Mouse (Mus musculus) heart, embryonic 14.5 days (tissue): ENCODE data around the gene Uqcc2. TPM values are rescaled to one million over a fixed set of nuclear protein-coding genes. Genes with fewer than 3 reads are reported as not detected.

ENCODE experiments used
- ATAC-seq: fragments of 200-750 bp; cut with Nextera tagmentation; 2 replicates; pipeline ENCODE4 v1.8.0; 2017; ENCODE audit warnings: low read depth, moderate TSS enrichment; ENCODE audit not compliant: insufficient number of reproducible peaks, insufficient read depth, low FRiP score
- H3K27ac ChIP-seq, 2 experiments: fragments of 200-500 bp in 1 of 2; fragments of 300-500 bp in 1 of 2; sonication (generic) in 1 of 2; replicated peaks in 1 of 2; 2 replicates each; pipeline ENCODE4 v1.5.1; 2012 to 2014; ENCODE audit warnings: low read depth in 2 of 2, low read length in 2 of 2, control low read depth in 1 of 2, mild to moderate bottlenecking in 1 of 2, mixed read lengths in 1 of 2; ENCODE audit not compliant: control insufficient read depth in 1 of 2, insufficient read depth in 1 of 2
- H3K27me3 ChIP-seq: fragments of 300-500 bp; sonication (generic); 2 replicates; pipeline ENCODE4 v1.6.1; 2014; ENCODE audit warnings: mild to moderate bottlenecking, low read length, control low read depth; ENCODE audit not compliant: control insufficient read depth, insufficient read depth
- H3K36me3 ChIP-seq: fragments of 300-500 bp; sonication (generic); 2 replicates; pipeline ENCODE4 v1.6.1; 2014; ENCODE audit warnings: mild to moderate bottlenecking, control low read depth, low read length, mixed read lengths; ENCODE audit not compliant: control insufficient read depth, insufficient read depth
- H3K4me1 ChIP-seq, 2 experiments: fragments of 200-500 bp in 1 of 2; fragments of 300-500 bp in 1 of 2; sonication (generic) in 1 of 2; 2 replicates each; pipeline ENCODE4 v1.6.1; 2012 to 2014; ENCODE audit warnings: low read length in 2 of 2, control low read depth in 1 of 2, mixed read lengths in 1 of 2; ENCODE audit not compliant: control insufficient read depth in 2 of 2, insufficient read depth in 2 of 2
- H3K4me2 ChIP-seq: fragments of 300-500 bp; sonication (generic); 2 replicates; pipeline ENCODE4 v1.6.1; 2014; ENCODE audit warnings: mild to moderate bottlenecking, low read length
- H3K4me3 ChIP-seq, 2 experiments: fragments of 200-500 bp in 1 of 2; fragments of 300-500 bp in 1 of 2; sonication (generic) in 1 of 2; 2 replicates each; pipeline ENCODE4 v1.5.1; 2012 to 2014; ENCODE audit warnings: low read length in 2 of 2, mild to moderate bottlenecking in 2 of 2, control low read depth in 1 of 2, low read depth in 1 of 2, moderate library complexity in 1 of 2; ENCODE audit not compliant: control insufficient read depth in 1 of 2, insufficient read depth in 1 of 2
- H3K9ac ChIP-seq: fragments of 300-500 bp; sonication (generic); 2 replicates; pipeline ENCODE4 v1.6.1; 2014; ENCODE audit warnings: mild to moderate bottlenecking, low read length
- H3K9me3 ChIP-seq: fragments of 300-500 bp; sonication (generic); 2 replicates; pipeline ENCODE4 v1.6.1; 2016; ENCODE audit warnings: low read length, control low read depth; ENCODE audit not compliant: control insufficient read depth
- WGBS: fragments of 180-500 bp; shearing (Covaris S2); extraction: QIAGEN DNeasy Blood & Tissue Kit; methylation state at CpG from one replicate; pipeline ENCODE4 v1.1.7; 2014; 5-methylcytosine and 5-hydroxymethylcytosine counted together
- polyA plus RNA-seq: library from polyadenylated mRNA; unstranded; fragments of >200 nt; fragmentation: Nextera tagmentation; extraction: Ambion mirVana; gene quantifications from 2 replicates; pipeline ENCODE4 v1.2.1, GENCODE M21; 2014

Uqcc2 gene
- 307 and 339 TPM in 2 replicates for polyA plus RNA-seq

- H3K36me3 ChIP-seq, result peaks cover 10% of the 10 kb centered on the region; the same call in 1 of the 2 replicates
- H3K27ac ChIP-seq, result peak within 1 kb of the TSS; percentile 35 to 67; a peak in 2 of 4 replicates
- peak within 1 kb of the TSS; percentile 72 to 79 for H3K4me3 ChIP-seq
- 0 out of 2 replicates have a peak, but pooled peaks cover 2% of the 10 kb centered on the region for H3K9me3 ChIP-seq
- ATAC-seq, result peak; percentile 93
- H3K9ac ChIP-seq, result peak within 1 kb of the TSS; percentile 82
- peak within 1 kb of the TSS; percentile 67 for H3K4me2 ChIP-seq
- H3K4me1 ChIP-seq, result peaks cover 7 to 10% of the 10 kb centered on the region in 2 experiments
- no peaks in the 10 kb centered on the region for H3K27me3 ChIP-seq
- under 1% methylated on average over 46 of the region's 46 CpGs for WGBS
Observed at GRCm38 (mm10) chr17:27133551-27134141, at the start of gene Uqcc2. TSS of gene Uqcc2 (minus strand) at chr17:27133916.

- no peaks in the 10 kb centered on the region for H3K4me1 ChIP-seq
- H3K4me3 ChIP-seq, result no peak overlapping the region
- H3K9me3 ChIP-seq, result no peaks in the 10 kb centered on the region
- no peak for ATAC-seq
- no peaks in the 10 kb centered on the region for H3K36me3 ChIP-seq
- no peak overlapping the region for H3K4me2 ChIP-seq
- H3K9ac ChIP-seq, result no peak overlapping the region
- no peak overlapping the region for H3K27ac ChIP-seq
- WGBS, result 73% methylated on average over 5 of the region's 5 CpGs
- H3K27me3 ChIP-seq, result no peaks in the 10 kb centered on the region
Observed at GRCm38 (mm10) chr17:27182401-27182800, 48.7 kb upstream of the Uqcc2 start.

- Histone ChIP-seq H3K9ac (no peak overlapping the region), H3K4me3 (no peak overlapping the region), H3K4me1 (no peaks in the 10 kb centered on the region), H3K4me2 (no peak overlapping the region), H3K27ac (no peak overlapping the region), H3K9me3 (no peaks in the 10 kb centered on the region), H3K36me3 (no peaks in the 10 kb centered on the region), H3K27me3 (no peaks in the 10 kb centered on the region)
- ATAC-seq, result no peak
- WGBS, result 22% methylated on average over 3 of the region's 3 CpGs
Observed at GRCm38 (mm10) chr17:27181666-27182065, 48.0 kb upstream of the Uqcc2 start.

GRCm38 (mm10) chr17:27179681-27180280, 46.1 kb upstream of the Uqcc2 start:
- Histone ChIP-seq H3K27me3 (no peaks in the 10 kb centered on the region), H3K36me3 (no peaks in the 10 kb centered on the region), H3K4me2 (no peak overlapping the region), H3K27ac (no peak overlapping the region), H3K4me1 (peaks cover 0 to 3% of the 10 kb centered on the region in 2 experiments; a peak in 1 of 4 replicates), H3K9me3 (no peaks in the 10 kb centered on the region), H3K9ac (no peak overlapping the region), H3K4me3 (no peak overlapping the region)
- no peak for ATAC-seq
- 57% methylated on average over 12 of the region's 12 CpGs for WGBS

GRCm38 (mm10) chr17:27178427-27179177, 44.9 kb upstream of the Uqcc2 start:
- no peaks in the 10 kb centered on the region for H3K36me3 ChIP-seq
- no peak overlapping the region for H3K4me2 ChIP-seq
- no peaks in the 10 kb centered on the region for H3K27me3 ChIP-seq
- no peak overlapping the region for H3K4me3 ChIP-seq
- H3K9me3 ChIP-seq, result no peaks in the 10 kb centered on the region
- 85% methylated on average over 17 of the region's 17 CpGs for WGBS
- H3K9ac ChIP-seq, result no peak overlapping the region
- ATAC-seq, result no peak
- peaks cover 0 to 3% of the 10 kb centered on the region in 2 experiments; a peak in 1 of 4 replicates for H3K4me1 ChIP-seq
- no peak overlapping the region for H3K27ac ChIP-seq

- no peak overlapping the region for H3K4me2 ChIP-seq
- H3K9ac ChIP-seq, result no peak overlapping the region
- 90% methylated on average over 9 of the region's 9 CpGs for WGBS
- no peak overlapping the region for H3K4me3 ChIP-seq
- no peak for ATAC-seq
- H3K27ac ChIP-seq, result no peak overlapping the region
- H3K27me3 ChIP-seq, result no peaks in the 10 kb centered on the region
- peaks cover 0 to 3% of the 10 kb centered on the region in 2 experiments; a peak in 1 of 4 replicates for H3K4me1 ChIP-seq
- H3K36me3 ChIP-seq, result no peaks in the 10 kb centered on the region
- no peaks in the 10 kb centered on the region for H3K9me3 ChIP-seq
Observed at GRCm38 (mm10) chr17:27178019-27178418, 44.3 kb upstream of the Uqcc2 start.

- no peaks in the 10 kb centered on the region for H3K36me3 ChIP-seq
- ATAC-seq, result no peak
- H3K27me3 ChIP-seq, result no peaks in the 10 kb centered on the region
- peaks cover 0 to 3% of the 10 kb centered on the region in 2 experiments; a peak in 1 of 4 replicates for H3K4me1 ChIP-seq
- 85% methylated on average over 4 of the region's 4 CpGs for WGBS
- H3K9me3 ChIP-seq, result no peaks in the 10 kb centered on the region
- no peak overlapping the region for H3K4me2 ChIP-seq
- H3K9ac ChIP-seq, result no peak overlapping the region
- no peak overlapping the region for H3K27ac ChIP-seq
- no peak overlapping the region for H3K4me3 ChIP-seq
Observed at GRCm38 (mm10) chr17:27176754-27177153, 43.0 kb upstream of the Uqcc2 start.
